Mouse (Mus musculus) urinary bladder, adult 18-20 months (tissue): Measurements from ENCODE around the gene Ssty1.
"Not testable (repeated sequence)": the region's sequence is repeated elsewhere in the genome, so short reads cannot be mapped to it uniquely, and the experiment has no call there.

Source experiments
- DNase-seq, 2 experiments: peaks; one replicate each; pipeline ENCODE4 v3.0.0; 2022; ENCODE audit warnings: low spot score in 2 of 2, mixed read lengths in 2 of 2

Ssty1 gene

GRCm38 (mm10) chrY:18088816-18089215 is at the start of gene Ssty1:
Ssty1 (plus strand) TSS chrY:18089116.
- DNase-seq: not testable (repeated sequence)

GRCm38 (mm10) chrY:18061712-18062111 is 27.2 kb upstream of the Ssty1 start, which contains the start of gene Gm21764:
Gm21764 (minus strand) TSS chrY:18061812.
- not testable (repeated sequence) for DNase-seq
